Mouse (Mus musculus) kidney, postnatal 0 days (tissue): ENCODE data around the gene Casp2. TPM values are rescaled to one million over a fixed set of nuclear protein-coding genes. Genes with fewer than 3 reads are reported as not detected.

Source experiments
- ATAC-seq: fragments of 200-750 bp; cut with Nextera tagmentation; replicated peaks from 2 replicates; pipeline ENCODE4 v1.8.0; 2017; ENCODE audit warnings: low read depth, moderate number of reproducible peaks, moderate TSS enrichment, moderate library complexity; ENCODE audit not compliant: low FRiP score
- DNase-seq: peaks from one replicate; pipeline ENCODE4 v3.0.0-alpha.2; 2016; ENCODE audit warnings: low spot score
- H3K27ac ChIP-seq: fragments of 300-500 bp; sonication (generic); 2 replicates; pipeline ENCODE4 v1.5.1; 2014; ENCODE audit warnings: mild to moderate bottlenecking
- H3K27me3 ChIP-seq: fragments of 300-500 bp; sonication (generic); 2 replicates; pipeline ENCODE4 v1.6.1; 2014; ENCODE audit warnings: low read length, mixed read lengths; ENCODE audit not compliant: insufficient read depth
- H3K36me3 ChIP-seq: fragments of 300-500 bp; sonication (generic); 2 replicates; pipeline ENCODE4 v1.6.1; 2014; ENCODE audit warnings: low read length, mixed read lengths; ENCODE audit not compliant: insufficient read depth
- H3K4me1 ChIP-seq: fragments of 300-500 bp; sonication (generic); replicated peaks from 2 replicates; pipeline ENCODE4 v1.6.1; 2014; ENCODE audit warnings: antibody characterized with exemption, low read length, mixed read lengths; ENCODE audit not compliant: insufficient read depth
- H3K4me2 ChIP-seq: fragments of 300-500 bp; sonication (generic); 2 replicates; pipeline ENCODE4 v1.6.1; 2014; ENCODE audit warnings: mild to moderate bottlenecking, low read length, moderate library complexity, mixed read lengths
- H3K4me3 ChIP-seq: fragments of 300-500 bp; sonication (generic); replicated peaks from 2 replicates; pipeline ENCODE4 v1.5.1; 2014; ENCODE audit warnings: low read depth, low read length
- H3K9ac ChIP-seq: fragments of 300-500 bp; sonication (generic); 2 replicates; pipeline ENCODE4 v1.6.1; 2014; ENCODE audit warnings: low read depth, low read length
- H3K9me3 ChIP-seq: fragments of 300-500 bp; sonication (generic); replicated peaks from 2 replicates; pipeline ENCODE4 v1.6.1; 2016; ENCODE audit warnings: low read length, inconsistent platforms, mixed read lengths
- CTCF ChIP-seq: IDR thresholded peaks from 2 replicates; pipeline ENCODE4 v1.5.1; 2016; ENCODE audit warnings: antibody characterized with exemption, low read depth, mild to moderate bottlenecking, moderate library complexity
- WGBS: fragments of 180-500 bp; shearing (Covaris S2); extraction: QIAGEN DNeasy Blood & Tissue Kit; methylation state at CpG from one replicate; pipeline ENCODE4 v1.1.7; 2014; 5-methylcytosine and 5-hydroxymethylcytosine counted together
- polyA plus RNA-seq: library from polyadenylated mRNA; unstranded; fragments of >200 nt; fragmentation: Nextera tagmentation; extraction: Ambion mirVana; gene quantifications from 2 replicates; pipeline ENCODE4 v1.2.1, GENCODE M21; 2015

Casp2 gene
- 38.2 and 42.0 TPM in 2 replicates for polyA plus RNA-seq

- Histone ChIP-seq H3K27me3 (no peaks in the 10 kb centered on the region), H3K4me3 (peak within 1 kb of the TSS; percentile 81), H3K9ac (peak within 1 kb of the TSS; percentile 89), H3K27ac (peak within 1 kb of the TSS; percentile 90), H3K4me1 (0 out of 2 replicates have a peak, but pooled peaks cover 3% of the 10 kb centered on the region), H3K36me3 (peaks cover 17% of the 10 kb centered on the region), H3K4me2 (peak within 1 kb of the TSS; percentile 71), H3K9me3 (no peaks in the 10 kb centered on the region)
- under 1% methylated on average over 48 of the region's 51 CpGs for WGBS
- TF ChIP-seq CTCF, result peak; percentile 98
- DNase-seq (peak; percentile 100), ATAC-seq (peak; percentile 99)
These were observed at the start of gene Casp2 for GRCm38 (mm10) chr6:42264626-42265312. Casp2 (plus strand) TSS chr6:42264985.

DNA sequence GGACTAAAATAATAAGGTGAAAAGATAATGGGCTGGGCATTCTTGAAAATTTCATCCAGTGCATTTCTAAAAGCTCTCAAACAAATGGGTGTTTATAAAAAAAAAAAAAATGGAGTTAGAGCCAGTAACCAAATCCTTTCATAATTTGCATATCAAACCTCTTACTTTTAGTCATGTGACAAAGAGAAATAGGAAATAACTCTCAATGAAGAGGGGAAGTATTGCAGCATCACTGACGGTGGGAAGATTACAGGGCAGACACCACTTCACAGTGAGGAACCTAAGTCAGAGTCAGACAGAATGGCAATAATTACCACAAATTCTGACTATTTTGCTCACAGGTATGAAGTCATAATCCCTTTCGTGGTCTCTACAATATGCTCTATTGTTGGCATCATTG, 49.8 kb upstream of the Casp2 start, which contains the start of gene Tas2r144:
Tas2r144 (plus strand) TSS at position 301 of the 400 bp plus-strand sequence.
- no peak for ATAC-seq
- no peaks in the 10 kb centered on the region for H3K27me3 ChIP-seq
- H3K36me3 ChIP-seq, result no peaks in the 10 kb centered on the region
- H3K4me2 ChIP-seq, result no peak within 1 kb of the TSS
- H3K27ac ChIP-seq, result no peak within 1 kb of the TSS
- H3K4me3 ChIP-seq, result no peak within 1 kb of the TSS
- DNase-seq, result no peak
- 83% methylated on average over 2 of the region's 2 CpGs for WGBS
- no peaks in the 10 kb centered on the region for H3K9me3 ChIP-seq
- H3K4me1 ChIP-seq, result no peaks in the 10 kb centered on the region
- no peak for TF ChIP-seq CTCF
- H3K9ac ChIP-seq, result no peak within 1 kb of the TSS

- WGBS, result 60% methylated on average over 3 of the region's 3 CpGs
- Histone ChIP-seq H3K4me1 (no peaks in the 10 kb centered on the region), H3K9me3 (no peaks in the 10 kb centered on the region), H3K9ac (no peak overlapping the region), H3K4me3 (no peak overlapping the region), H3K36me3 (no peaks in the 10 kb centered on the region), H3K27ac (no peak overlapping the region), H3K4me2 (no peak overlapping the region), H3K27me3 (no peaks in the 10 kb centered on the region)
- DNase-seq, result no peak
- TF ChIP-seq CTCF, result no peak
- no peak for ATAC-seq
These were observed 42.5 kb upstream of the Casp2 start for GRCm38 (mm10) chr6:42222286-42222685.

GRCm38 (mm10) chr6:42225046-42225445, 39.7 kb upstream of the Casp2 start:
- H3K4me2 ChIP-seq, result no peak overlapping the region
- H3K27me3 ChIP-seq, result no peaks in the 10 kb centered on the region
- no peak overlapping the region for H3K4me3 ChIP-seq
- H3K36me3 ChIP-seq, result no peaks in the 10 kb centered on the region
- no peak for TF ChIP-seq CTCF
- no peak overlapping the region for H3K27ac ChIP-seq
- no peak for DNase-seq
- H3K4me1 ChIP-seq, result no peaks in the 10 kb centered on the region
- 70% methylated on average over 4 of the region's 4 CpGs for WGBS
- no peak for ATAC-seq
- H3K9me3 ChIP-seq, result no peaks in the 10 kb centered on the region
- no peak overlapping the region for H3K9ac ChIP-seq

- Histone ChIP-seq H3K4me2 (no peak overlapping the region), H3K27ac (no peak overlapping the region), H3K27me3 (no peaks in the 10 kb centered on the region), H3K9me3 (no peaks in the 10 kb centered on the region), H3K4me1 (no peaks in the 10 kb centered on the region), H3K9ac (no peak overlapping the region), H3K36me3 (no peaks in the 10 kb centered on the region), H3K4me3 (no peak overlapping the region)
- 29% methylated on average over 17 of the region's 17 CpGs for WGBS
- peak; percentile 90 for TF ChIP-seq CTCF
- no peak for ATAC-seq
- DNase-seq, result peak; percentile 85
These were observed 37.3 kb upstream of the Casp2 start for GRCm38 (mm10) chr6:42227240-42228101.

DNA sequence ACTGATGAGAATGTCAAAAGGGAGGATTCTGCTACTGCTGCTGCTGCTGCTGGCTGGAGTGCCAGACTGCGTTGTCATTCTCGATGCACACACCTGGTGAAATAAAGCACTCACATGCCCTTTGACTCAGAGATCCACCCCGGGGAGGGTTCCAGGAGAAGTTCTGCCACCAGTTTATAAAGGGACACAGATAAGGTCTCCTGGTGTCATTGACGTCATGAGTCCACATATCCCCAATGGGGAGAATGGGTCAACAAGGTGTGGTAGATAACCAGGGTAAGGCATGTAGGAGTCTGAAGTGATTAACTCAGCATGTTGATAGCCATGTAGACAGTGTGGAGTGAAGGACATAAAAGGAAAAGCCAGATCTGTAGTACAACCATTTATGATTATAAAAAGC, 35.2 kb upstream of the Casp2 start:
- H3K27me3 ChIP-seq, result no peaks in the 10 kb centered on the region
- H3K9ac ChIP-seq, result no peak overlapping the region
- no peak overlapping the region for H3K27ac ChIP-seq
- H3K4me3 ChIP-seq, result no peak overlapping the region
- DNase-seq (no peak), ATAC-seq (no peak)
- no peaks in the 10 kb centered on the region for H3K4me1 ChIP-seq
- WGBS, result 64% methylated on average over 4 of the region's 4 CpGs
- TF ChIP-seq CTCF, result no peak
- no peak overlapping the region for H3K4me2 ChIP-seq
- H3K9me3 ChIP-seq, result no peaks in the 10 kb centered on the region
- H3K36me3 ChIP-seq, result no peaks in the 10 kb centered on the region
